Mouse (Mus musculus): Measurements from ENCODE around the gene Tmem243.

- TF ChIP-seq POLR2A (IDR thresholded peaks at IDR 0.05; ENCODE audit: control insufficient read depth, extremely low read depth, insufficient read depth, low read length, poor library complexity), result no peak
- no peak for TF ChIP-seq CTCF (IDR thresholded peaks at IDR 0.05; ENCODE audit: borderline replicate concordance, control insufficient read depth, extremely low read depth, insufficient read depth, low read length, poor library complexity)
Observed at GRCm38 (mm10) chr5:9109582-9109981, 9.1 kb downstream of the Tmem243 start.

All from thymus, adult 2 months (tissue).